ENCODE assay signal across 9 mouse cellular contexts in genomic region chr12:109436852-109437251, GRCm38 (mm10). TPM values are rescaled to one million over a fixed set of nuclear protein-coding genes. Genes with fewer than 3 reads are reported as not detected.
DNase-seq lines count a peak whose midpoint lies in the region; ATAC-seq and TF ChIP-seq lines count a peak whose summit lies in the region.
"Had no signal": no experiment of that assay in that cellular context is flagged by ENCODE, and none has a peak within 500 bp of the region (broad histone marks: within the 10 kb centered on the region; RNA-seq: fewer than 3 reads in every experiment).

No protein-coding gene starts in this region.

- WGBS in heart, embryonic 16.5 days: 26% methylated on average over 12 of the region's 12 CpGs
- WGBS in forebrain, embryonic 13.5 days: 28% methylated on average over 12 of the region's 12 CpGs
- 7% methylated on average over 12 of the region's 12 CpGs for WGBS in liver, embryonic 14.5 days (ENCODE audit: insufficient replicate concordance)

- TF ChIP-seq CTCF in MEL (IDR thresholded peaks at IDR 0.05 in 2 of 3, conservative IDR thresholded peaks at IDR 0.05 in 1 of 3; ENCODE audit: control insufficient read depth in 1 of 3, insufficient read depth in 1 of 3, low read depth in 2 of 3, low read length in 3 of 3, poor library complexity in 1 of 3, severe bottlenecking in 1 of 3): no peak
- TF ChIP-seq CTCF in liver, embryonic 14.5 days (IDR thresholded peaks at IDR 0.05; ENCODE audit: low read depth): no peak
- no peak for TF ChIP-seq CTCF in gastrocnemius, adult 2 months (IDR thresholded peaks at IDR 0.05)

- peak overlapping the region; percentile 53 for H3K9ac ChIP-seq in heart, embryonic 16.5 days (ENCODE audit: low read length)
- H3K9ac ChIP-seq in MEL (ENCODE audit: control insufficient read depth, low read depth, low read length, poor library complexity, severe bottlenecking): peak overlapping the region; percentile 34
- peak overlapping the region; percentile 21; the same call in 1 of the 2 replicates for H3K9ac ChIP-seq in forebrain, embryonic 13.5 days
- no peak overlapping the region for H3K9ac ChIP-seq in liver, embryonic 14.5 days (replicated peaks)

- no peak for TF ChIP-seq EP300 in MEL (IDR thresholded peaks at IDR 0.05; ENCODE audit: low read depth in 1 of 2, low read length in 2 of 2)
- no peak for TF ChIP-seq EP300 in liver, embryonic 14.5 days (IDR thresholded peaks at IDR 0.05; ENCODE audit: low read depth)

- H3K27me3 ChIP-seq in heart, embryonic 16.5 days (ENCODE audit: control insufficient read depth, insufficient read depth, low read length): no peaks in the 10 kb centered on the region
- no peaks in the 10 kb centered on the region for H3K27me3 ChIP-seq in MEL (ENCODE audit: control insufficient read depth in 1 of 2, insufficient read depth in 2 of 2, low read length in 2 of 2)
- H3K27me3 ChIP-seq in forebrain, embryonic 13.5 days: 0 out of 2 replicates have a peak, but pooled peaks cover 3% of the 10 kb centered on the region
- H3K27me3 ChIP-seq in liver, embryonic 14.5 days (ENCODE audit: control insufficient read depth, insufficient read depth, low read length): no peaks in the 10 kb centered on the region

- no peak overlapping the region for H3K4me2 ChIP-seq in heart, embryonic 16.5 days (ENCODE audit: low read depth, low read length)
- no peak overlapping the region for H3K4me2 ChIP-seq in forebrain, embryonic 13.5 days
- H3K4me2 ChIP-seq in liver, embryonic 14.5 days (ENCODE audit: low read depth): peak overlapping the region; percentile 57

- H3K4me1 ChIP-seq in heart, embryonic 16.5 days (ENCODE audit: control insufficient read depth, insufficient read depth, low read length): peaks cover 33% of the 10 kb centered on the region
- H3K4me1 ChIP-seq in MEL (ENCODE audit: control insufficient read depth in 1 of 2, insufficient read depth in 2 of 2, low read length in 2 of 2): peaks cover 8 to 42% of the 10 kb centered on the region in 2 experiments
- H3K4me1 ChIP-seq in forebrain, embryonic 13.5 days: peaks cover 55% of the 10 kb centered on the region
- H3K4me1 ChIP-seq in liver, embryonic 14.5 days (replicated peaks; ENCODE audit: control insufficient read depth in 2 of 2, insufficient read depth in 2 of 2, low read length in 1 of 2): peaks cover 9 to 36% of the 10 kb centered on the region in 2 experiments

- peak overlapping the region; percentile 66 for H3K27ac ChIP-seq in heart, embryonic 16.5 days (ENCODE audit: low read length)
- H3K27ac ChIP-seq in MEL (ENCODE audit: control insufficient read depth, low read depth, low read length): peak overlapping the region; percentile 93
- no peak overlapping the region for H3K27ac ChIP-seq in forebrain, embryonic 13.5 days
- H3K27ac ChIP-seq in liver, embryonic 14.5 days: peak overlapping the region; percentile 39
- H3K27ac ChIP-seq in gastrocnemius, adult 2 months: no peak overlapping the region

- H3K9me3 ChIP-seq in heart, embryonic 16.5 days (replicated peaks; ENCODE audit: control insufficient read depth, low read length): no peaks in the 10 kb centered on the region
- no peaks in the 10 kb centered on the region for H3K9me3 ChIP-seq in MEL (replicated peaks; ENCODE audit: insufficient read depth, low read length)
- no peaks in the 10 kb centered on the region for H3K9me3 ChIP-seq in forebrain, embryonic 13.5 days (replicated peaks)
- H3K9me3 ChIP-seq in liver, embryonic 14.5 days (ENCODE audit: control insufficient read depth, low read length): no peaks in the 10 kb centered on the region

- peak; percentile 38; the same call in 1 of the 2 replicates for ATAC-seq in heart, embryonic 16.5 days (replicated peaks; ENCODE audit: extremely low read depth, insufficient read depth, low FRiP score)
- no peak for ATAC-seq in forebrain, embryonic 13.5 days
- no peak; the same call in 1 of the 2 replicates for ATAC-seq in liver, embryonic 14.5 days (ENCODE audit: insufficient read depth)

- TF ChIP-seq POLR2A in MEL (IDR thresholded peaks at IDR 0.05; ENCODE audit: control insufficient read depth in 1 of 2, insufficient read depth in 1 of 2, low read depth in 1 of 2, low read length in 2 of 2, poor library complexity in 1 of 2): no peak

- no peaks in the 10 kb centered on the region for H3K79me2 ChIP-seq in MEL (ENCODE audit: control insufficient read depth, insufficient read depth, low read length, poor library complexity)

- no peaks in the 10 kb centered on the region for H3K36me3 ChIP-seq in heart, embryonic 16.5 days (ENCODE audit: control insufficient read depth, insufficient read depth)
- H3K36me3 ChIP-seq in MEL (ENCODE audit: control insufficient read depth in 1 of 2, insufficient read depth in 2 of 2, low read length in 2 of 2): peaks cover 0 to 21% of the 10 kb centered on the region in 2 experiments; a peak in 2 of 4 replicates
- no peaks in the 10 kb centered on the region for H3K36me3 ChIP-seq in forebrain, embryonic 13.5 days (ENCODE audit: poor library complexity, severe bottlenecking)
- H3K36me3 ChIP-seq in liver, embryonic 14.5 days (replicated peaks; ENCODE audit: control insufficient read depth, insufficient read depth, low read depth): no peaks in the 10 kb centered on the region

- intact Hi-C loops in heart, postnatal 10 days (cut with DNase I): loop anchor here (2.0 to 5.0 kb wide), 4 partner anchors 105 to 960 kb away; no protein-coding TSS in a partner anchor
- intact Hi-C loops in gastrocnemius, adult 2 months (cut with DNase I): loop anchor here (1.0 to 5.0 kb wide), 4 partner anchors 65 to 936 kb away; no protein-coding TSS in a partner anchor

- H3K4me3 ChIP-seq in heart, embryonic 16.5 days (ENCODE audit: low read length): no peak overlapping the region
- H3K4me3 ChIP-seq in MEL (ENCODE audit: control insufficient read depth in 1 of 2, insufficient read depth in 1 of 2, low read depth in 2 of 2, low read length in 2 of 2): no peak overlapping the region
- H3K4me3 ChIP-seq in forebrain, embryonic 13.5 days: no peak overlapping the region
- H3K4me3 ChIP-seq in liver, embryonic 14.5 days (ENCODE audit: insufficient read depth in 1 of 2, low read depth in 2 of 2, low read length in 2 of 2): no peak overlapping the region
- H3K4me3 ChIP-seq in gastrocnemius, adult 2 months: no peak overlapping the region

- no peak for TF ChIP-seq RAD21 in MEL (IDR thresholded peaks at IDR 0.05; ENCODE audit: low read depth, low read length)

- no peak for DNase-seq in heart, postnatal 10 days
- no peak for DNase-seq in MEL (ENCODE audit: low read depth, low spot score)
- DNase-seq in liver, embryonic 14.5 days (ENCODE audit: low read depth in 3 of 3, low spot score in 3 of 3): no peak
- no peak for DNase-seq in adrenal gland, postnatal 10 days
- no peak for DNase-seq in urinary bladder, postnatal 14 days (ENCODE audit: low spot score)
- DNase-seq in gastrocnemius, adult 2 months: no peak
- DNase-seq: right cerebral cortex, postnatal 4 days had no signal

TF ChIP-seq in MEL, 35 proteins besides CTCF, POLR2A, EP300 and RAD21:
- TF ChIP-seq UBTF (IDR thresholded peaks at IDR 0.05; ENCODE audit: borderline replicate concordance, insufficient read depth, low read depth, low read length) (no peak), TCF12 (IDR thresholded peaks at IDR 0.05; ENCODE audit: low read depth, low read length) (no peak)

RNA-seq across cellular contexts. Expression of gene Dlk1, which starts 15.8 kb away (rescaled TPM):
- 169 and 179 TPM in 2 replicates for polyA plus RNA-seq in heart, embryonic 16.5 days (2015; fragmentation: Nextera tagmentation; extraction: Ambion mirVana)
- 10 to 100 TPM; 17.2 to 17.7 TPM for total RNA-seq in heart, postnatal 10 days (2021)
- not detected in 2 replicates for total RNA-seq in MEL (2012; rRNA removed)
- polyA plus RNA-seq in MEL (2012; ENCODE audit: insufficient read depth in 1 of 2, insufficient read length in 2 of 2, low read depth in 1 of 2, low replicate concordance in 2 of 2, missing spikeins in 1 of 2): not detected
- polyA plus RNA-seq in forebrain, embryonic 13.5 days (2015; fragmentation: Nextera tagmentation; extraction: Ambion mirVana): 69.3 and 118 TPM in 2 replicates
- polyA plus RNA-seq in liver, embryonic 14.5 days (2012; rRNA removed): 969 and 1,200 TPM in 2 replicates
- 327 and 387 TPM in 2 replicates for polyA plus RNA-seq in liver, embryonic 14.5 days (2014; fragmentation: Nextera tagmentation; extraction: Ambion mirVana)
- 100 to 1,000 TPM; 470 to 498 TPM for total RNA-seq in adrenal gland, postnatal 10 days (2021)
- total RNA-seq in gastrocnemius, adult 2 months (2021): 1 to 10 TPM in 1 of 2 experiments, under 1 TPM in 1; 0.45 to 1.7 TPM

Comparison
In these comparisons a context has a peak if more than half of its experiments do, and no peak if none do; other contexts are left out.
1. H3K27ac ChIP-seq: peak in heart, embryonic 16.5 days (single experiment), MEL (single experiment) and liver, embryonic 14.5 days (single experiment); none in forebrain, embryonic 13.5 days (single experiment) and gastrocnemius, adult 2 months (single experiment).
2. RNA of gene Dlk1, which starts 15.8 kb away (total RNA-seq): 470 to 498 TPM in adrenal gland, postnatal 10 days; 17.2 to 17.7 TPM in heart, postnatal 10 days, 0.45 to 1.7 TPM in gastrocnemius, adult 2 months and not detected in MEL; every median in the first group is over 10 times any median in the second.